Mouse (Mus musculus) layer of hippocampus, postnatal 10 days (tissue): ENCODE data around the gene Bcl2l12. TPM values are rescaled to one million over a fixed set of nuclear protein-coding genes. Genes with fewer than 3 reads are reported as not detected.

Experiments
- DNase-seq, 2 experiments: peaks; one replicate each; pipeline ENCODE4 v3.0.0; 2021; ENCODE audit warnings: low spot score in 2 of 2
- total RNA-seq, 2 experiments: library from RNA; stranded (reverse); gene quantifications; 2 replicates each; pipeline ENCODE4 v1.2.3; 2021

Bcl2l12 gene
- total RNA-seq, 2 experiments from 2014 or later = 5.4 to 5.5 TPM

DNA sequence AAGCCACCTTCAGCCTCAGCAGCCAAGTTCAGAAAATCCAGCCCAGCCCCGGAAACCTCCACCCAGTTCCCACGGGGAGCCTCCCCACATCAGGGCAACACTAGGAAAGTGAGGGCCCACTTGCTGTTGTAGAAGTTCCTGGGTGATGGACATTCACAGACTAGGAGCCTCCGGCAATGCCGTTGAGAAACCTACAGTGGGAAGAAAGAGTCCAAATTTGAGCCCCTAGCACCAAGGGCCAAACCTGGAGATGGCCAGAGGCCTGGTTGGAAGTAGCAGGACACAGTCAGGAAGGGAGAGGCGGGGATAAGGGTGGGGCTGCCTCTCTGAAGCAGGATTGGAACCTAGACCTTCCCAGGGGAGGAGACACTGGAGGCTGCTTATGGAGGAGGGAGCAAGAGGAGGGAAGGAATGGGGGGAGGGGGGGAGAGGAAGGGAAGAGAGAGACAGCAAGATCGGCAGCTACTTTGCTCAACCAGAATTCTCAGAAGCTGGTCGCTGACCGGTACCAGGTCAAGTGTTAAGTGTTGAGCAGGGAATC is 20.6 kb upstream of the Bcl2l12 start:
- no peak for DNase-seq

DNA sequence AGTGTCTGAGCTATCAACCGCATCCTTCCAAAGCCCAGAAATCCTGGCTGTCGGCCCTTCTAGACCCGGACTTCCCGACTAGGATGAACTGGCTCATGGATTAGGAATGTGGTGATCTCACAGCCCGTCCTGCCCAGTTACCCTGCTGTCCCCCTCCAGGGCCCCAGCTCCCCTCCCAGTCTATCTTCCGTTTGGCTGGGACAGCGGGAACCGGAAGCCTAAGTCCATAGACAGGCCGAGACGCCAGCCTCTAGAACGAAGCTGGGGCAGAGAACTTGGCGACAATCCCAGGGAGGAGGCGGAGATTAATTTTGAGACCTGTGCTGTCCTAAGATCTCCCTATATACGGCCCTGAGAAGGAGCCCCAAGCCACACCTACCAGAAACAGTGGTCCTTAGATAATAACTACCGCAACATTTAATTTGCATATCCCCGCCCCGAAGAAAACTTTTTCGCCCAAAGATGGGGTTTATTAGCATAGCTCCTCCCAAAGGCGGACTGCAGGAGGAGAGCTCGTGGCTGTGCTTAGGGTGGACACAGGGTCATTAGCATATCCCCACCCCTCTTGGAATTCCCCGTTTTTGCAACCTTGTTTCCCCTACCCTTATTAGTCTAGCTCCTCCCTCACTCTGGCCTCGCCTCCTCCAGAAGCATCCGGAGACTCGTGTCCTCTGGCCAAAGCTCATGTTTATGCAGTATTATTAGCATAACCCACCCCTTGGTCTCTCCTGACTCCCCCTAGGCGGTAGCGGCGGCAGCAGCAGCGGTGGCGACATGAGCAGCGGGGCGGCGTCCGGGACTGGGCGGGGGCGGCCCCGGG is 18.9 kb upstream of the Bcl2l12 start, which contains the start of gene Rras:
TSS of gene Rras (plus strand) at position 720 of the 820 bp plus-strand sequence.
- peak; percentile 69 to 76 for DNase-seq

DNA sequence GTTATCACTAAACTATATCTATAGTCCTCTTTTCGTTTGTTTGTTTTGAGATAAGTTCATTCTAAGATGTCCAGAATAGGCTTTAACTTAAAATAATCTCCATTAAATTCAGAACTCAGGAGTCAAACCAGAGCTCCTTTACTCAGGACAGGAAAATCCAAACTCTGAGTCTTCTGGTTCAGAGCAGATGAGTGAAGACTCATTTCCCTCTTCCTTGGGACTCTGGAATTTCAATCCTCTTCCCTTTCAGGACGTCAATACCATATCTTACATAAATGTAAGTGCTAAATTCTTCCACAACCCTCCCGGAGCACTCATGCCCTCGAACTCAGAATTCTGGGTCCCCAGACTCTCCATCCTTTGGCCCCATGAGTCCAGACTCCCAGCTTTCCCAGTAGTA is 18.2 kb upstream of the Bcl2l12 start:
- DNase-seq = no peak

DNA sequence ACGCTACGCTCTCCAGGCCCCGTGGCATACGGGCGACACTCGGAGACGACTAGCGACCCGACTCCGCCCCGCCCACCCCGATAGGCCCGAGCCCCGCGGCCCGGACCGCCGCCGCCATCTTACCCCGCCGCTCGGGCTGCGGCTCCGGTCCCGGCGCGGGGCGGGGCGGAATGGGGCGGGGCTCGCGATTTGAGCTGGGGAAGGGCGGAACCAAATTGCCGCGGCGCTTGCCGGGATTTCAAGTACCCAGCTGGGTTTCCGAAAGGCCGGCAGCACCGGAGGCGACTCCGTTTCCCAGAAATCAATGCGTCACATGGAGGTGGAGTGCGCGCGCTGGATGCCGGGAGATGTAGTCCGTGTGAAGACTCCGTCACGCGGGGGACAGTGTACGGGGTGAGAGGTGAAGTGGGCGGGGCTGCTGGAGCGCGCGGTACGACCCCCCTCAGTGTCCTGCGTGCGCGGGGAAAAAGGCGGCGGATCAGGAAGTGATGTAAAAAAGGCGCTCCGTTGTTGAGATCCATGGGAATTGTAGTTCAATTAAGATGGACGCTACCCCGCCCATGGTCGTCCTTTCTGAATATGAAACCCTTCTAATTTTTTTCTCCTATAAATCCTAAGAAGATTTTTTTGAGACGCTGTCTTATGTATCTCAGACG is 17.6 kb upstream of the Bcl2l12 start, which contains the start of gene Scaf1:
TSS of gene Scaf1 (minus strand) at position 407 of the 656 bp plus-strand sequence.
- peak; percentile 98 to 99 for DNase-seq

DNA sequence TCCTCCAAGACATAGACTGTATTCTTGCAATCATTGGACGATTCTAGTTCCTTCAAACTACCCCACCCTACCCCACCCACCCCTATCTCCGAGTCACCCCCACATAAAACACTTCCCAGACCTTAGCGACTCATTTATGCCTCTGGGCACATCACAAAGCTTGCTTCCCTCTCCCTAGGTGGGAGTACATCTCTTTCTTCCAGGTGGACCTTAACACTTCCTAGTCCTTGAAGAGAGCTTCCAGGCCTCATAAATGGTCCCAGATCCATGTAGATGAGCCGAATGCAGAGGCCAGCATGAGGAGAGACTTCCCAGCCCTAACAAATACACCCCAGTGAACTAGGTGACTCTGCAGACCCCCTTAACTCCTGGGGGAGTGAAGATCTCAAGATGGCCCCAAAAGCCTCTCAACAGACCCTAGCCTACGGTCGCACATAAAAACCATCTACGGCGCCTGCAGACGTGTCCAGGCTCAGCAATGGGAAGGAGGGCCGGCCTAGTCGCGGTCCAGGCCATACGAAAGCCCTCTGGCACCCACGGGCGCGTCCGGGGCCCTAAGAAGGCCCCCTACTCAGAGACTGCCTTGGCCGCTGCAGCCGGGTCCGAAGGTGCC is 16.9 kb upstream of the Bcl2l12 start:
- DNase-seq = no peak

- no peak for DNase-seq
Measured at GRCm38 (mm10) chr7:45014096-45014451, 15.6 kb upstream of the Bcl2l12 start.

GRCm38 (mm10) chr7:45013366-45014095 is 15.0 kb upstream of the Bcl2l12 start:
- DNase-seq = no peak

DNA sequence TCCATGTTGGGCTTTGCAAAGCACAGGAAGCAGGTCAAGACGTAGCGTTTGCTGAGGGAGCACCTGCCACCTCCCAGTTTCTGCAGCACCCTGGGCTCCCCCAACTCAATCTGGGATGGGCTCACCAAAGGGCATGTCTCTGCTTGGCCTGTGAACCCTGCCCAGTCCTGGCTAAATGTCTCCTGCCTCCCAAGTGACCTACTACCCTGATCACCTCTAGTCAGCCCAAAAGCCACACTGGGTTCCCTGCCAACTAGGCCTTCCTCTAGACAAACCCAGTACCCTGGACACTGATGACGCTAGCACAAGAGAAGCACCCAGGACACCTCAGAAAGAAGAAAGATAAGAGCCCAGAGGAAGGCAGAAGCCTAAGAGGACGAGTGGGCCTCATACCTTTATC is 14.3 kb upstream of the Bcl2l12 start:
- no peak for DNase-seq

GRCm38 (mm10) chr7:45012011-45012410 is 13.5 kb upstream of the Bcl2l12 start:
- no peak for DNase-seq

GRCm38 (mm10) chr7:45008411-45008810 is 9.9 kb upstream of the Bcl2l12 start:
- DNase-seq = no peak

- no peak for DNase-seq
Measured at GRCm38 (mm10) chr7:45007846-45008245, 9.3 kb upstream of the Bcl2l12 start.

DNA sequence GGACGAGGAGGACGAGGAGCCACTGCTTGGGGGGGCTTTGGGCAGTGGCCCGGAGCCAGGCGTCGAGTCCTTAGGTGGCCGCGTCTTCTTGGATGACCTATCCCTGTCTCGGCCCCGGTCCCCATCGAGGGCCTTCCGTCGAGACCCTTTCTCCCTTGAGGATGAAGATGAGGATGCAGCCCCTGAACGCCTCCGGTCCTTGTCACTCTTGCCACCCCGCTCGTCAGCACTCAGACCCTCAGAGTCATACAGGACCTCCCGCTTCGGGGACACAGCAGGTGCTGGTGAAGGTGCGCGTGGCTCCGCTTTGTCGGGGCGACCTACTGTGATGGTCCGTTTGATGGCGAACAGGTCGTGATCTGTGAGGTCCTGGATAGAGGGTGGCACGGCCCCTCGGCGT is 8.6 kb upstream of the Bcl2l12 start:
- DNase-seq = no peak

- no peak for DNase-seq
Measured at GRCm38 (mm10) chr7:45006503-45006902, 8.0 kb upstream of the Bcl2l12 start.

DNA sequence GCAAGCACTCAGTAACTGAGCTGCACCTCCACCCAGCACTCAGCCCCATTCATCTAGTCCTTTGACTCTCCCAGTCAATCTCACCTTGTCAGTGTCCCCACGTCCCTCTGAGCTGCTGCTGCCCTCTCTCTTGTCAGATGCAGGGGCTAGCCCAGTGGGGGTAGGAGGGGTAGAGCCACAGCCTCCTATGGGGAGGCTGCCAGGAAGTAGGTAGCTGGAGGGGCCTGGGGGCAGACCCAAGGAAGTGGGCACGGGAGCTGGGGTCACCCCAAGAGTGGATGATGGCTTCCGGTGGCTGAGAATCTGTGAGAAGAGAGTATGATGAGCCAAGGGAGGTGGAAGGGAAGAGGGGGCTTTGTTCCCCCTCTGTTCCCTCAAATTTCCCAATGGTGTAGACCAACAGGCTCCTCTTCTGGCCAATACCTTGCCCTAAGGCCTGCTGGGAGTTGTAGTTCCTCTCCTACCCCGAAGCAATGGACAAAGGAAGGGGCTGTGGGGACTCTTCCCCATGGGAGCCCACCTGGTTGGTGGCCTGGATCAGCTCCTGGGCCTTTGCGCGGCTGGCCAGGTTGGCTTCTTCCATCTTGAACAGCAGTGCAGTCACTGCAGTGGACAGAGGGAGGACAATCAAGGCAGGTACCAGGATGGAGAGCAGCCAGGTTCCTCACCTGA is 6.9 kb upstream of the Bcl2l12 start:
- no peak for DNase-seq

GRCm38 (mm10) chr7:45004546-45004945 is 6.0 kb upstream of the Bcl2l12 start:
- DNase-seq = no peak

GRCm38 (mm10) chr7:45002440-45002839 is 3.9 kb upstream of the Bcl2l12 start:
- DNase-seq = no peak

- no peak for DNase-seq
Measured at GRCm38 (mm10) chr7:45000539-45001114, 2.1 kb upstream of the Bcl2l12 start.

- DNase-seq = no peak
Measured at GRCm38 (mm10) chr7:44999753-45000152, 1.2 kb upstream of the Bcl2l12 start.

- DNase-seq = no peak
Measured at GRCm38 (mm10) chr7:44997940-44998428, 528 bp downstream of the Bcl2l12 start.
